Mouse (Mus musculus) lung, postnatal 0 days (tissue): ENCODE results near the gene Abhd12.

Source experiments
- CTCF ChIP-seq: IDR thresholded peaks from 2 replicates; pipeline ENCODE4 v1.5.1; 2016; ENCODE audit warnings: antibody characterized with exemption, mild to moderate bottlenecking
- EP300 ChIP-seq: IDR thresholded peaks from 2 replicates; pipeline ENCODE4 v1.6.1; 2016; ENCODE audit warnings: antibody characterized with exemption, mild to moderate bottlenecking, control low read depth

DNA sequence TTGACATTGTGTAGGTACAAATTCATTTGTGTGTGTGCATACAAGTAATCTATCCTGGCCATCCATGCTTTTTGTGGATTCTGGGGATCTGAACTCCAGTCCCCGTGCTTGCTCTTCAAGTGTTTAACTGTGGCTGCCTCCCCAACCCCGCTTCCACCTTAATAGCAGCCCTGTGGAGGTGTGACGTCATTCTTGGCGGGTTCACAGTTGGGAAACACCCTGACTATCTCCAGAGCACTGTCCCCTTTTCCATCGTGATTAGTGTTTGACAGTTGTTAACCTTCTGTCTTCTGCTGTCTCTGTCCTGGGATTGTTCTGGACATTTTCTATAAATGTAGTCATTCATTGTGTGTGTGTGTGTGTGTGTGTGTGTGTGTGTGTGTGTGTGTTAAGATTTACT is 93.9 kb downstream of the Abhd12 start:
- TF ChIP-seq CTCF (no peak), EP300 (no peak)
